Mouse (Mus musculus) myocyte (in vitro differentiated cells): ENCODE results near the gene Rab3gap1.

Source experiments
- CEBPB ChIP-seq: IDR thresholded peaks from 2 replicates; pipeline ENCODE4 v1.6.1; 2011; ENCODE audit warnings: mild to moderate bottlenecking, moderate library complexity; ENCODE audit not compliant: poor library complexity, insufficient read depth, severe bottlenecking
- E2F4 ChIP-seq: IDR thresholded peaks from one replicate; pipeline ENCODE4 v1.6.1; 2011; ENCODE audit warnings: mild to moderate bottlenecking, control low read depth, moderate library complexity; ENCODE audit not compliant: insufficient read depth
- MAX ChIP-seq: IDR thresholded peaks from one replicate; pipeline ENCODE4 v1.6.1; 2011; ENCODE audit warnings: low read depth, mild to moderate bottlenecking, control low read depth
- MYOD1 ChIP-seq, 3 experiments: IDR thresholded peaks; one replicate each; pipeline ENCODE4 v1.6.1; 2011; ENCODE audit warnings: control low read depth in 2 of 3, low read depth in 2 of 3, mild to moderate bottlenecking in 2 of 3, moderate library complexity in 1 of 3; ENCODE audit not compliant: insufficient read length in 2 of 3, control insufficient read depth in 1 of 3
- MYOG ChIP-seq, 3 experiments: IDR thresholded peaks; one replicate each; pipeline ENCODE4 v1.6.1; 2011; ENCODE audit warnings: control low read depth in 2 of 3, low read depth in 2 of 3, mild to moderate bottlenecking in 2 of 3; ENCODE audit not compliant: insufficient read length in 2 of 3, control insufficient read depth in 1 of 3, insufficient read depth in 1 of 3
- POLR2A ChIP-seq: IDR thresholded peaks from one replicate; pipeline ENCODE4 v1.6.1; 2011; ENCODE audit warnings: low read depth, mild to moderate bottlenecking, control low read depth, moderate library complexity; ENCODE audit not compliant: insufficient read length
- POLR2AphosphoS2 ChIP-seq: IDR thresholded peaks from one replicate; pipeline ENCODE4 v1.6.1; 2011; ENCODE audit warnings: low read depth, control low read depth; ENCODE audit not compliant: insufficient read length
- REST ChIP-seq: IDR thresholded peaks from one replicate; pipeline ENCODE4 v1.6.1; 2011; ENCODE audit warnings: mild to moderate bottlenecking, control low read depth, moderate library complexity; ENCODE audit not compliant: insufficient read depth, insufficient read length
- SRF ChIP-seq: IDR thresholded peaks from one replicate; pipeline ENCODE4 v1.6.1; 2011; ENCODE audit warnings: low read depth; ENCODE audit not compliant: control insufficient read depth, insufficient read length
- TCF12 ChIP-seq: IDR thresholded peaks from one replicate; pipeline ENCODE4 v1.6.1; 2011; ENCODE audit warnings: mild to moderate bottlenecking, control low read depth; ENCODE audit not compliant: poor library complexity, insufficient read depth, severe bottlenecking
- USF1 ChIP-seq: IDR thresholded peaks from one replicate; pipeline ENCODE4 v1.6.1; 2011; ENCODE audit warnings: low read depth, mild to moderate bottlenecking, control low read depth, moderate library complexity

GRCm38 (mm10) chr1:127838602-127839001 lies 30.0 kb upstream of the Rab3gap1 start:
- TF ChIP-seq MAX (no peak), POLR2A (no peak), USF1 (no peak), MYOG (IDR thresholded peaks at IDR 0.05; ENCODE audit: control insufficient read depth in 1 of 3, insufficient read depth in 1 of 3, insufficient read length in 2 of 3, low read depth in 2 of 3) (no peak), POLR2AphosphoS2 (no peak), TCF12 (no peak), E2F4 (no peak), REST (no peak), MYOD1 (IDR thresholded peaks at IDR 0.05; ENCODE audit: control insufficient read depth in 1 of 3, insufficient read length in 2 of 3, low read depth in 2 of 3) (no peak), CEBPB (no peak), SRF (no peak)
